Mouse (Mus musculus): Measurements from ENCODE around the gene Noct. TPM values are rescaled to one million over a fixed set of nuclear protein-coding genes. Genes with fewer than 3 reads are reported as not detected.

The Noct gene
- total RNA-seq, 2 experiments from 2014 or later = 49.9 to 69.2 TPM

DNA sequence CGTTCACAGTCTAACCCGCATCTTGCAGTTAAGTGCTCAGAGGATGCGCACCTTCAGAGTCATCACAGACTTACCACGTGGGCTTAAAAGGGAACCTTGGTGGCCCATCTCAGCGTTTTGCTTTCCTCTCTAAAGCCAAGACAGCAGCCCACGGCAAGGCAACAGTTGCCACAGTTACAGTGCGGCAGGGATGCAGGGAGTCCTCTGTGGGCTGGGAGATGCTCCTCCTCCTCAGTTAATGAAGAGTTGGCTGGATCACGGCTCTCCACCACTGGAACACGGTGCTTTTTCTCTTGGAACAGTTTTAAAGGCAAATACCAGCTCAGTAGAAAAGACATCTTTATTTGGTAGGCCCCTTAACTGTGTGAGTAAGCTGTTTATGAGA is 4.6 kb downstream of the Noct start:
- no peak for ATAC-seq (replicated peaks; ENCODE audit: low FRiP score, poor library complexity, severe bottlenecking)

- ATAC-seq (replicated peaks; ENCODE audit: low FRiP score, poor library complexity, severe bottlenecking) = no peak
These were observed 5.0 kb downstream of the Noct start for GRCm38 (mm10) chr3:51229226-51229625.

DNA sequence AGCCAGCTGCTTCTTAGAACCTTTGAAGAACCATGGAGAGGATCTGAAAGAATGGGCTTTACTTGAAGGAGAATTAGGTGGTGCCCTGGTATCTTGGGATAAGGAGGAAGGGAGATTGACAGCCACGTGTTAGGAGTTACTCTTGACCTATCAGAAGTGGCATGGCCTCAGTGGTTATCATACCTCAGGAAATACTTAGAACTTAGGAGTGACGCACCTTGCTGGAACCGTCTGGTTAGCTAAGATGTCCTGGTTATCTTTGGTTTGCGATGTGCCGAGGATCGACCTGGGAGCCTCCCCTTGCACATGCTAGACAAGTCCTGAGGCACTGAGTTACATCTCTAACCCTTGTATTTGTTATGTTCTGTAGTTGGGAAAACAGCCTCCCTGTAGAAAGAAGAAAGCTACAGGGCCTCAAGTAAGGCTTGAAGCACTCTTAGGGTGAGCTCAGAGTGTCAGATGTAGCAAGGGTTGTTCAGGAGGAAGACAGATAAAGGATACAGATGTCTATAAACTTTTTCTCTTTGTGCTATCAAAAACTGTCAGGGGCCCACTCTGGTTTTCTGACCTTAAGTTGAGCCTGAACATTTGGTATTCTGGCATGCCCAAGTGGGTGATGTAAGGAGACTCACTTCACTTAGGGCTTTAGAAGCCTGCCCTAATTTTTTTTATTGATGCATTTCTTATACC is 6.0 kb downstream of the Noct start:
- peak; percentile 79 for ATAC-seq (replicated peaks; ENCODE audit: low FRiP score, poor library complexity, severe bottlenecking)

GRCm38 (mm10) chr3:51230886-51231285 is 6.6 kb downstream of the Noct start:
- no peak for ATAC-seq (replicated peaks; ENCODE audit: low FRiP score, poor library complexity, severe bottlenecking)

DNA sequence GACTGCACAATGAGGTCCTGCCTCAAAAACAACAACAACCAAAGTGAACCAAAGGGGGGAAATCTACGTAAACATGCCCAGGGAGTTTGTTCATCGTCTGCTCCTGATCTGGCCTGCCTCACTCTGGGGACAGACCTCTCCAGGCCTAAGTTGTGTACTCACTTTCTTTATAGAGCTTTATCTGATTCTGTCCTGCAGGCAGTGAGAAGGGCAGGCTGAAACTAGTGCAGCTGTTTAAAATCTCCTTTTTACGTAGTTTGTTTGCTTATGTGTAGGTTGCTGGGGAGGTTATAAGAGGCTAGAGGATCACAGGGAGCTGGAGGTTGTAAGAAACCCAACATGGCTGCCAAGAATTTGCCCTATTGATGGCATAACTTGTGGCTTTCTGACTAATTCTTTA is 7.3 kb downstream of the Noct start:
- 0 out of 2 replicates have a peak, but pooled peaks have one; percentile 22 for ATAC-seq (replicated peaks; ENCODE audit: low FRiP score, poor library complexity, severe bottlenecking)

DNA sequence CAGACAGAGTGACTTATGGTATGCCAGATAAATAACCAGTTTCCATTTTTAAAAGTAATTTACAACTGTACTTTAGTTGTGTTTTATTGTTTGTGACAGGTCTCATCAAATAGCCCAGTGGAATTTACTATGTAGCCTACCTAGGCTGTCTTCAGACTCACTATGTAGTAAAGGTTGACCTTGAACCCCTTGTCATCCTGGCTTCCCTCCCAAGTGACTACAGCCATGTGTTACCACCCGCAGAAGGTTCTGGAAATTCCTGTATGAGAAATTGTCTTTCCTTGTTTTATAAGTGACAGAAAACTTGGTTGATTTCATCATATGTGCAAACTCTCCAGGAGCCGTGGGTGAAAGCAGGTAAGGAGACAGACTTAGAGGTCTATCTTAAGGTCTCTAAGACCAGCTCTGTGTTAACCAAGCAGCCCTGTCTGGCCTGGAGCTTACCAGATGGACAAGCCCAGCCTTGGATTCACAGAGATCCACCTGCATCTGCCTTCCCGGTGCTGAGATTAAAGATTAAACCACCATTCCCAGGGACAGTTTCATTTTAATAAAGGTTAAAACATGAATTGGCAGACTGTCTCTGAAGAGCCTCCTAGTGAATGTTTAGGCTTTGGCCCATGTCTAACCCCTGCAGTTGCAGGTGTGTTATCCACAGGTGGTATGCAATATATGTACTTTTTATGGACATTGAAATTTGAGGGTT is 8.1 kb downstream of the Noct start:
- ATAC-seq (replicated peaks; ENCODE audit: low FRiP score, poor library complexity, severe bottlenecking) = no peak

DNA sequence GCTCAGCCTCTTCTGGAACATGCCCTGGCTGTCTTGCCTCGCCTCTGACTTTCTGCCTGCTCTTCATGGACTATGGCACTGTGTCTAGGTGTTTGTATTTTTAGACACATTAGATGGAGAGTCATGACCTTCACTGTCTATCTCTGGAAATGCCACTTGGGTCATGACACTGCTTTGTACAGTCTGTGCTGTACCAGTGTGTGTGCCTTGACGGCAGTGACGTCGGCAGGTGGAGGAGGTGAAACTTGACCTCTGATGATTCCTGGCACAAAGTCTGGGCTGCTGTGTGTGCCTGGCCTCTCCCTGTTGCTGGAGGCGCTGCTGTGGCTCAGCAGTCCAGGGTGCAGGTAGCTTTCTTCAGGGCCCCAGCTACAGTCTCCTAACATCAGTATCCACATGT is 9.2 kb downstream of the Noct start:
- no peak for ATAC-seq (replicated peaks; ENCODE audit: low FRiP score, poor library complexity, severe bottlenecking)

DNA sequence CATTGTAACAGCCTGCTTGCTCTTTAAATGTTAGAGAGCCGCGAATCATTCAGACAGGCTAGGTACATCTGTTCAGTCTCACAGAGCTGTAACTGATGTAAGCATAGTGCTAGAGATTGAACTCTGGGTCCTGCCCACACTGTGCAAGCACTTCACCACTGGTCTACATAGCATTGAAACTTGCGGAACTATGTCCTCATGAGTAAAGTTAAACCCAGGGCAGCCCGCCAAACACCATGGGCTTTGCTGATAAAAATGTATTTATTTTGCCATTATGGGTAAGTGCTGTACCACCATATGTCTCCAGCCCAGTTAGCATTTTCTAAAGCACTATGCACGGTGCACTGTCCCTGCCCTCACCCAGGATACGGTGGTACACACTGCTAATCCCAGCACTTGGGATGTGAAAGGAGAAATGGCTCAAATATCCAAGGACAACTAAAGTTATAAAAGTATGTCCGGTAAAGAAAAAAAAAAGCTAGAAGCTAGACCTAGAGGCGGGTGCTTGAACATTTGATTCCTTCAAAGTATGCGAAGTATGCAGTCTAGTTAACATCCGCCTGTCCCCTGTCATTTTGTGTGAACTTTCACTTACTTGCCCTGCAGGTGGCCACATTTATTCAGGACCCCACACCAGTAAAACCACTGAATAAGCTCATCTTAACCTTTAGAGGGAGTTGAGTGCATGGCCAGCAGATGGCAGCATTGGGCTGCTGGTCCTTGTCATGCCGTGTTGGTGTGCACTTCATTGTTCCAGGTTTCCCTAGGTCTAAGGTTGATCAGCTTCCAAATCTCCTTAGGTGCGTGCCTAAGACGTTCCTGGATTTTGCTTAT is 9.9 kb downstream of the Noct start:
- ATAC-seq (replicated peaks; ENCODE audit: low FRiP score, poor library complexity, severe bottlenecking) = peak; percentile 65

DNA sequence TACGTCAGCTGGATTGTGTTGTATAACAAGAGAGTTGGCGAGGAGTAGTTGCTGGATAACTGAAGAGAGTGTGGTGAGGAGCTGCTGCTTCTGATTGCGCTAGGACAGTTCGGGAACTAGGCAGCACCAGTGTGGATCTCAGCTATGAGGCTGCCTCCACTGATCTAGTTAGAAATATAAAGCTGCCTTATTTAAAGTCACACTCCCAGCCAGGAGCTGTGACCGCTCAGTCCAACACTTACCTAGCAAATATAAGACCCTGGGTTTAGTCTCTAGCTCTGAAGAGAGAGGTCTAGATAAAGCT is 10.5 kb downstream of the Noct start:
- no peak for ATAC-seq (replicated peaks; ENCODE audit: low FRiP score, poor library complexity, severe bottlenecking)

- no peak for ATAC-seq (replicated peaks; ENCODE audit: low FRiP score, poor library complexity, severe bottlenecking)
These were observed 14.3 kb downstream of the Noct start for GRCm38 (mm10) chr3:51238515-51238914.

DNA sequence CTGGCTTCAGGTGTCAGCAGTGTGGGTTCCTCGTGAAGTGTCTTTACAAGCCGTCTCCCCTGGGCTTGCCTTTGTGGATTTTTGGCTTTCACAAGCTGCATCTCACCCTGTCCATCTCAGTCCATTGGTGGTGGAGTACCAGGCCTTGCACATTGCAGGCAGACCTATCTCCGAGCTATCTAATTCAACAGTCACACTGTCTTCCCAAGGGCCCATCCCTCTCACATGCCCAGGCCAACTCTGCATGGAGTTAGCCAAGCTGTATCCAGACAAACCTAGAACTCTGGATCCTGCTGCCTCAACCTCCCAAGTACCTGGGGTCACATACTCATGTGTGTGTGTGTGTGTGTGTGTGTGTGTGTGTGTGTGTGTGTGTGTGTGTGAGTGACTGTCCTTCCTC is 15.3 kb downstream of the Noct start:
- no peak for ATAC-seq (replicated peaks; ENCODE audit: low FRiP score, poor library complexity, severe bottlenecking)

DNA sequence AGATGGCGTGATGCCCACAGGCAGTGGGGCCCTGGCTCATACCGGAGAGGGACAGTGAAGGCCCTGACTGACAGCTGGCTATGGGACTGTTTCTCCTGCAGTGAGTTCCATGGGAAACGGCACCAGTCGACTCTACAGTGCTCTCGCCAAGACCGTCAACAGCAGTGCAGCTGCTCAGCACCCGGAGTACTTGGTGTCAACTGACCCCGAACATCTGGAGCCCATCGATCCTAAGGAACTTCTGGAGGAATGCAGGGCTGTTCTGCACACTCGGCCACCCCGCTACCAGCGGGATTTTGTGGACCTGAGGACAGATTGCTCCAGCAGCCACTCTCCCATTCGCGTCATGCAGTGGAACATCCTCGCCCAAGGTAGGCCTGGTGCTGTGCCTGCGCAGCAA is 23.5 kb downstream of the Noct start:
- ATAC-seq (replicated peaks; ENCODE audit: low FRiP score, poor library complexity, severe bottlenecking) = no peak

DNA sequence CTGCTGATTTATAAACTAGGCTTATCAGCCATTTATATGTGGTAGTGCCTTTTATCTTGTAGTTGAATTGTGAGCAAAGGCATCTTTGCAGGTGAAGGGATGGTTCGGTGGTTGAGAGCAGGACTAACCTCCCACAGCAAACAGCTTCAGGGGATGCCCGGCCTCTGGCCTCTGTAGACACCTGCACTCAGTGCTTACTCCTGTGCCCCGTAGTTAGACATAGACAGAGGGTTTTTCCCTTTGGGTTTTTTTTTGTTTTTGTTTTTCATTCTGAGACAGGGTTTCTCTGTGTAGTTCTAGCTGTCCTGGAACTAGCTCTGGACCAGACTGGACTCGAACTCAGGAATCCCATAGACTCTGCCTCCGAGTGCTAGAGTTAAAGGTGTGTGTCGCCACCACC is 24.4 kb downstream of the Noct start:
- ATAC-seq (replicated peaks; ENCODE audit: low FRiP score, poor library complexity, severe bottlenecking) = no peak

DNA sequence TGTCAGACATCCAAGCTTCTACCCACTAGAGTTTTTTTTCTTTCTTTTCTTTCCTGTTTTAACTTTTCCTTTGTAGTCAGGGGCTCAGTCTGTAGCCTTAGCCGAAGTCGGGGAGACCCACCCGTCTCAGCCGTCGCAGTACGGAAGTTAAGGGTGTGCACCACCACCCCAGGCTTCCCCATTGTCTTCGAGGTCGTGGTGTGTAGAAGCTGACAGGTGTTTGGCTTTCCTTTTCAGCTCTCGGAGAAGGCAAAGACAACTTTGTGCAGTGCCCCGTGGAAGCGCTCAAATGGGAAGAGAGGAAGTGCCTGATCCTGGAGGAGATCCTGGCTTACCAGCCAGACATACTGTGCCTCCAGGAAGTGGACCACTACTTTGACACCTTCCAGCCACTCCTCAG is 25.2 kb downstream of the Noct start:
- ATAC-seq (replicated peaks; ENCODE audit: low FRiP score, poor library complexity, severe bottlenecking) = no peak

- no peak for ATAC-seq (replicated peaks; ENCODE audit: low FRiP score, poor library complexity, severe bottlenecking)
These were observed 25.6 kb downstream of the Noct start for GRCm38 (mm10) chr3:51249866-51250265.

GRCm38 (mm10) chr3:51251057-51251456 is 26.8 kb downstream of the Noct start:
- ATAC-seq (replicated peaks; ENCODE audit: low FRiP score, poor library complexity, severe bottlenecking) = no peak

DNA sequence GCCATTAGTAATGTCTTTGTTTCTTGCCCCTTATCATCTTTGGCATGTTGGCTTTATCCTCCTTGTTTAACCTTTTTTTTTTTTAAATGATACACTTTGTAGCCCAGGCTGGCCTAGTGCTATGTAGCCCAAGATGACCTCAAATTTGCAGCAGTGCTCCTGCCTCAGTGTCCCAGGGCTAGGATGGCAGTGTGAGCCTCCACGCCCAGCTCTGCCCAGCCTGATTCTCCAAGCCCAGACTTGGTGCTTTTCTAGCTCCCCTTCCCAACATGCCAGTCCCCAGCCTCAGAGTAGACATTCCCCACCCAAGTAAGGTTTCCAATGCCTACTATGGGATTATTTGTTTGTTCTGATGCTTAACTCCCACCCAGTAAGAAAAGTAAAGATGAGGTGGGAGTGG is 28.0 kb downstream of the Noct start:
- ATAC-seq (replicated peaks; ENCODE audit: low FRiP score, poor library complexity, severe bottlenecking) = no peak

DNA sequence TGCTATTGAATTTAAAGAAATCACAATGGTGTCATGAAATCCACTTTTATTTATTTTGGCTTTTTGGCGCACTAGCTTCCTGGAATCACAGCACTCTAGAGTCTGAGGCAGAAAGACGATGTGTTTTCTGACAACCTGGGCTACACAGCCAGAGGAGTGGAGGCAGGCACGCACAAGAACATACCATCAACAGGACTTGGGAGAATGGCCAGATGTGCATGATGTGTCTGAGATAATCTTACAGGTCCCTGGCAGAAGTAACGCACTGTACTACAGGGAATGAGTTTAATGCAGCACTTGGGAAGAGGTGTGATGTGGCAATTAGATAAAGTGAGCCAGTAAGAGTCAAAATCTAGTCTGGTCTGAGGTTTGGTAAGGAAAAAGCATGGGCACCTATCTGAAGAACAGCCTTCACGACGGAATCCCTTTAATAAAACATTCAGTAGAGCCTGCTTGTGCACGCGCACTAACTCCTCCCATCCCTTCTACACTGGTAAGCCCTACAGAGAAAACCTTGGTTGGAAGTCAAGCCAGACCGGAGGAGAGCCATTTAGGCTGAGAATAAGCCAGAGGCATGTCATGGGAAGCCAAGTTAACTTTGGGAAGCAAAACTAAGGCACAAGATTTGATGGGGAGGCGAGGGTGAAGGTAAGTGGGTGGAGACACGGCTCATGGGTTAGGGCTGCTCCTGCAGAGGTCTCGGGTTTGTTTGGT is 28.6 kb downstream of the Noct start:
- no peak for ATAC-seq (replicated peaks; ENCODE audit: low FRiP score, poor library complexity, severe bottlenecking)

DNA sequence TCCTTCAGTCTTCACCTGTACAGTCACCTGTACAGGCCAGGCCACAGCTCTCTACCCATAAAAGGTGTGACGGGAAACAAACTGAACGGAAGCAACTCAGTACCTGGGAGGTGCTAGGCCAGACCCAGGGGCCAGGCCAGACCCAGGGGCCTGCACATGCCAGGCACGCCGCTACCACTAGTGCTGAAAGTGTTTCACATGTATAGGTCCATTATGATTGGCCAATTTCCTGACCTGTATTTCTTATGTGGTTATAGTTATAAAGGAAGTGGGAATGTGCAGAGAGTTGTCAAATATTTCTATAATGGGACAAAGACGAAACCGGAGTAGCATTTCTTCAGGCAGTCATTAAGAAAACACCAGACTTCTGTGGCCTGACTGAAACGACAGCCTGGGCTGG is 30.5 kb downstream of the Noct start:
- ATAC-seq (replicated peaks; ENCODE audit: low FRiP score, poor library complexity, severe bottlenecking) = no peak

GRCm38 (mm10) chr3:51256450-51256849 is 32.2 kb downstream of the Noct start:
- no peak for ATAC-seq (replicated peaks; ENCODE audit: low FRiP score, poor library complexity, severe bottlenecking)

Measured in erythroid progenitor cell, adult 5-6 weeks (primary cell).